Mouse (Mus musculus) gastrocnemius, postnatal 10 days (tissue): ENCODE data around the gene Aggf1. TPM values are rescaled to one million over a fixed set of nuclear protein-coding genes. Genes with fewer than 3 reads are reported as not detected.

Experiments
- DNase-seq: peaks from one replicate; pipeline ENCODE4 v3.0.0; 2021; ENCODE audit warnings: mixed read lengths
- total RNA-seq, 2 experiments: library from RNA; stranded (reverse); gene quantifications; 2 replicates each; pipeline ENCODE4 v1.2.3; 2021

Gene Aggf1
- total RNA-seq, 2 experiments from 2014 or later: 17.2 to 18.0 TPM

GRCm38 (mm10) chr13:95332086-95332899, 42.9 kb downstream of the Aggf1 start:
- no peak for DNase-seq

- DNase-seq: no peak
Observed at GRCm38 (mm10) chr13:95330507-95330906, 44.6 kb downstream of the Aggf1 start.

GRCm38 (mm10) chr13:95328767-95329166, 46.4 kb downstream of the Aggf1 start:
- no peak for DNase-seq

- DNase-seq: no peak
Observed at GRCm38 (mm10) chr13:95327345-95327741, 47.8 kb downstream of the Aggf1 start.

GRCm38 (mm10) chr13:95326611-95327344, 48.4 kb downstream of the Aggf1 start:
- no peak for DNase-seq

- no peak for DNase-seq
Observed at GRCm38 (mm10) chr13:95325907-95326550, 49.1 kb downstream of the Aggf1 start.

GRCm38 (mm10) chr13:95325080-95325906, 49.9 kb downstream of the Aggf1 start:
- DNase-seq: peak; percentile 71

GRCm38 (mm10) chr13:95324626-95325079, 50.5 kb downstream of the Aggf1 start:
- no peak for DNase-seq

- peak; percentile 65 for DNase-seq
Observed at GRCm38 (mm10) chr13:95323950-95324625, 51.1 kb downstream of the Aggf1 start.

- no peak for DNase-seq
Observed at GRCm38 (mm10) chr13:95323400-95323799, 51.8 kb downstream of the Aggf1 start, which contains the start of gene Zbed3. Gene Zbed3 (plus strand): TSS chr13:95323612.

GRCm38 (mm10) chr13:95320451-95320850, 54.7 kb downstream of the Aggf1 start:
- no peak for DNase-seq

- no peak for DNase-seq
Observed at GRCm38 (mm10) chr13:95319153-95319552, 56.0 kb downstream of the Aggf1 start.

- DNase-seq: no peak
Observed at GRCm38 (mm10) chr13:95312016-95312415, 63.1 kb downstream of the Aggf1 start.

GRCm38 (mm10) chr13:95307100-95307655, 68.0 kb downstream of the Aggf1 start:
- DNase-seq: no peak

- DNase-seq: no peak
Observed at GRCm38 (mm10) chr13:95306596-95306995, 68.6 kb downstream of the Aggf1 start.

Other genes with a start within 250 kb of the Aggf1 start
- 1 to 10 TPM; 4.8 to 6.1 TPM for gene Pde8b, start 125.0 kb downstream of the Aggf1 start, total RNA-seq
- gene Zbed3, start 51.7 kb downstream of the Aggf1 start, total RNA-seq: 10 to 100 TPM; 15.1 to 15.6 TPM
- gene Crhbp, start 69.6 kb upstream of the Aggf1 start, total RNA-seq: not detected
- gene S100z, start 103.4 kb upstream of the Aggf1 start, total RNA-seq: 1 to 10 TPM; 1.3 to 1.7 TPM
- gene F2rl1, start 149.9 kb upstream of the Aggf1 start, total RNA-seq: under 1 TPM; 0.45 TPM
- gene F2r, start 243.1 kb upstream of the Aggf1 start, total RNA-seq: 10 to 100 TPM; 16.7 to 20.5 TPM